Mouse (Mus musculus): ENCODE data around the gene Rhox2a.
"Not testable (repeated sequence)": the region's sequence is repeated elsewhere in the genome, so short reads cannot be mapped to it uniquely, and the experiment has no call there.

The Rhox2a gene

GRCm38 (mm10) chrX:37244676-37245075 is at the start of gene Rhox2a:
Gene Rhox2a (plus strand): TSS chrX:37244976.
- DNase-seq (ENCODE audit: low read depth, low spot score): not testable (repeated sequence)

DNA sequence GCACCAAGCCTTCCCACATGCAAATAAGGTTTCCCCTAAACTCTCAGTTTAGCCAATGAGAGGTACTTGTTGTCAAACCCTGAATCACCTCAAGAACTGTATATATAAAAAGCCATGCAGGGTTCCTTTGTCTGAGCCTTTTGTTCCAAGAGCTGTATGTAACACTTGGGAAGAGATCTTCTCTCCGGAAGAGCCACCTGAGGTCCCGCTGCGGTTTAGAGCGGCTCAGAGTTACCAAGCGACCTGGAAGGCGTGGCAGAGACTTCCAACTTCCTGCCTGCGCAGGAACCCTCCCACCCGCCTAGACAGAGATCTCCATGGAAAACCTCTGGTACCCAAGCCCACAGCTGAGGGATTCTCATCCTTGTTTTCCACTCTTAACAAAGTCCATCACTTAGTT is 46.1 kb upstream of the Rhox2a start:
- DNase-seq (ENCODE audit: low read depth, low spot score): no peak

DNA sequence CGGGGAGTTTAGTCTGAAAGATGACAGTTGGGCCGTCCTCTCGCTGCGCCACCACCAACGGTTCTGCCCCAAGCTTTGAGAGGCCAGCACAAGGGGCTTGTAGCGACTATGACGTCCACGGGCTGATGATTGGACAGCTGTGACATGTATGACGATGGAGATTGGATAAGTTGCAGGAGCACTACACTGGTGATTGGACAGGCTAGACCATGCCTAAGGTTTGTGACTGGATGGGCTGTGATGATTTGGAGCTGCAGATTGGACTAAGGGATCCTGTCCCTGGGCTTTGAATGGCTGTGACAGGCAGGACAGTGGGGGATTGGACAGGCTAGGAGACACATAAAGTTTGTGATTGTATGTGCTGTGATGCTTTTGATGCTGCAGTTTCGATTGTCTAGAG is 33.8 kb upstream of the Rhox2a start, which contains the start of gene Gm9:
Gm9 (minus strand) TSS at position 101 of the 400 bp plus-strand sequence.
- DNase-seq (ENCODE audit: low read depth, low spot score): no peak

GRCm38 (mm10) chrX:37222158-37222557 is 22.6 kb upstream of the Rhox2a start, which contains the start of gene Rhox1:
Gene Rhox1 (minus strand): TSS chrX:37222258.
- not testable (repeated sequence) for DNase-seq (ENCODE audit: low read depth, low spot score)

GRCm38 (mm10) chrX:37249619-37250018 is 4.8 kb downstream of the Rhox2a start, which contains the start of gene Rhox3a:
Gene Rhox3a (plus strand): TSS chrX:37249919.
- not testable (repeated sequence) for DNase-seq (ENCODE audit: low read depth, low spot score)

DNA sequence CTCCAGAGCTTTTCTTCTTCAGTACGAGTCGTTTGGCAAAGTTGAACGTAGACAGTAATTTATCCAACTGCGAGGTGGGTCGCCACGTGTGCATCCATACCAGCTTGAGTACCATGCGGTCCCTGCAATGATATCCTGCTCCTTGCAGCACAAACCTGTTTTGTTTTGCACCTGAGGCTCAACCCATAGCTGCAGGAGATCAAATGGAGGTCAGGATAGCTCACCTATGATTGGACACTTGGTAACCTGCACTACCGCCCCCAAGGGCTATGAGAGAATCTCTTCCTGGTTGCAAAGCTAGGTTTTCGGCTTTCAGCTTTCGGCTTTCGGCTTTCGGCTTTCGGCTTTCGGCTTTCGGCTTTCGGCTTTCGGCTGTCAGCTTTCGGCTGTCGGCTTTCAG is 20.3 kb downstream of the Rhox2a start, which contains the start of gene Rhox4a:
Rhox4a (plus strand) TSS at position 301 of the 400 bp plus-strand sequence.
- DNase-seq (ENCODE audit: low read depth, low spot score): not testable (repeated sequence)

All from c-Kit-negative CD71-positive TER-119-positive erythroid progenitor cells, embryonic 14.5 days (primary cell).